Mouse (Mus musculus): ENCODE measurements around the gene Fam89a.

DNA sequence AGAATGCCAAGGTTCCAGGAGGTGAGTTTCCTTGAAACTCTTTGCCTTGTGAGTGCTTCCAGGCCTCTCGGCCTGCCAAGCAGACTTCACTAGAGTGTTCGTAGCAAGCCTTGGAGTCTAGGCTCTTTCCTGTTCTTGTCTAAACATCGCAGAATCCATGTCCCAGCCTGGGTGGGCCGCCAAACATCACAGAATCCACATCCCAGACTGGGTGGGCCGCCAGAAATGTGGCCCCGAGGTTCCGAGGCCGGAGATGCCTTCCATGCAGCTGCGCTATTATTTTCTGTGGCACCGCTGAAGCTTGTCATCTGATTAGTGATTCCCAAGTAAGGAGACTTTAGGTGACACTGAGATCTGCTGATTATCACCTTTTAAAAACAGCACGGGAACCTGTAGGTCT lies 48.9 kb upstream of the Fam89a start:
- TF ChIP-seq CTCF (IDR thresholded peaks at IDR 0.05; ENCODE audit: low read depth) (no peak), EP300 (IDR thresholded peaks at IDR 0.05; ENCODE audit: low read depth) (no peak)
